Mouse (Mus musculus) liver, embryonic 16.5 days (tissue): ENCODE results near the gene Chaf1a. TPM values are rescaled to one million over a fixed set of nuclear protein-coding genes. Genes with fewer than 3 reads are reported as not detected.
A peak's percentile ranks its signal among the peaks of the same experiment; 100 is the strongest.
"Not testable (repeated sequence)": the region's sequence is repeated elsewhere in the genome, so short reads cannot be mapped to it uniquely, and the experiment has no call there.

Source experiments
- ATAC-seq: fragments of 200-750 bp; cut with Nextera tagmentation; 2 replicates; pipeline ENCODE4 v1.8.0; 2017; ENCODE audit warnings: low read depth, mild to moderate bottlenecking, moderate number of reproducible peaks, moderate library complexity
- H3K27ac ChIP-seq: fragments of 300-500 bp; sonication (generic); 2 replicates; pipeline ENCODE4 v1.5.1; 2014; ENCODE audit warnings: mild to moderate bottlenecking, low read length
- H3K27me3 ChIP-seq: fragments of 300-500 bp; sonication (generic); 2 replicates; pipeline ENCODE4 v1.6.1; 2014; ENCODE audit warnings: low read depth, low read length, mixed read lengths; ENCODE audit not compliant: control insufficient read depth, insufficient read depth
- H3K36me3 ChIP-seq: fragments of 300-500 bp; sonication (generic); 2 replicates; pipeline ENCODE4 v1.6.1; 2014; ENCODE audit warnings: mild to moderate bottlenecking; ENCODE audit not compliant: control insufficient read depth, insufficient read depth
- H3K4me1 ChIP-seq: fragments of 300-500 bp; sonication (generic); 2 replicates; pipeline ENCODE4 v1.6.1; 2014; ENCODE audit warnings: low read depth, low read length, mixed read lengths; ENCODE audit not compliant: control insufficient read depth
- H3K4me2 ChIP-seq: fragments of 300-500 bp; sonication (generic); 2 replicates; pipeline ENCODE4 v1.6.1; 2014; ENCODE audit warnings: low read depth, low read length, mixed read lengths
- H3K4me3 ChIP-seq: fragments of 300-500 bp; sonication (generic); 2 replicates; pipeline ENCODE4 v1.5.1; 2014; ENCODE audit warnings: low read depth, mild to moderate bottlenecking, low read length
- H3K9ac ChIP-seq: fragments of 300-500 bp; sonication (generic); 2 replicates; pipeline ENCODE4 v1.6.1; 2014; ENCODE audit warnings: low read depth, low read length
- H3K9me3 ChIP-seq: fragments of 300-500 bp; sonication (generic); replicated peaks from 2 replicates; pipeline ENCODE4 v1.6.1; 2016; ENCODE audit warnings: low read length; ENCODE audit not compliant: control insufficient read depth
- WGBS: fragments of 180-500 bp; shearing (Covaris S2); extraction: QIAGEN DNeasy Blood & Tissue Kit; methylation state at CpG from one replicate; pipeline ENCODE4 v1.1.7; 2014; ENCODE audit not compliant: insufficient replicate concordance; 5-methylcytosine and 5-hydroxymethylcytosine counted together
- polyA plus RNA-seq: library from polyadenylated mRNA; unstranded; fragments of >200 nt; fragmentation: Nextera tagmentation; extraction: Ambion mirVana; gene quantifications from 2 replicates; pipeline ENCODE4 v1.2.1, GENCODE M21; 2015

The Chaf1a gene
- polyA plus RNA-seq, 1 experiment from 2014 or later: 14.5 TPM

GRCm38 (mm10) chr17:56039345-56039744, 894 bp upstream of the Chaf1a start:
- H3K27ac ChIP-seq: 0 out of 2 replicates have a peak overlapping the region, but pooled peaks have one; percentile 20
- peaks cover 29% of the 10 kb centered on the region for H3K4me1 ChIP-seq

GRCm38 (mm10) chr17:56040857-56041163, 571 bp downstream of the Chaf1a start:
- peak overlapping the region; percentile 75 for H3K4me3 ChIP-seq
- peak overlapping the region; percentile 72 for H3K9ac ChIP-seq
- peak overlapping the region; percentile 83 for H3K27ac ChIP-seq
- peak overlapping the region; percentile 81 for H3K4me2 ChIP-seq
- H3K27me3 ChIP-seq: no peaks in the 10 kb centered on the region
- peaks cover 11% of the 10 kb centered on the region for H3K36me3 ChIP-seq
- H3K9me3 ChIP-seq: no peaks in the 10 kb centered on the region
- no peak for ATAC-seq
- WGBS: 1% methylated on average over 12 of the region's 12 CpGs
- H3K4me1 ChIP-seq: peaks cover 18% of the 10 kb centered on the region

More at GRCm38 (mm10) chr17:56039345-56039744, 894 bp upstream of the Chaf1a start:
- WGBS: 61% methylated on average over 4 of the region's 4 CpGs
- Histone ChIP-seq H3K4me3 (peak overlapping the region; percentile 75), H3K9ac (peak overlapping the region; percentile 71; the same call in 1 of the 2 replicates), H3K36me3 (peaks cover 9% of the 10 kb centered on the region), H3K9me3 (no peaks in the 10 kb centered on the region), H3K27me3 (no peaks in the 10 kb centered on the region), H3K4me2 (peak overlapping the region; percentile 81)
- ATAC-seq: no peak

- no peak overlapping the region for H3K27ac ChIP-seq
- peaks cover 54% of the 10 kb centered on the region for H3K36me3 ChIP-seq
- H3K4me3 ChIP-seq: no peak overlapping the region
- no peak overlapping the region for H3K9ac ChIP-seq
- no peaks in the 10 kb centered on the region for H3K27me3 ChIP-seq
- no peaks in the 10 kb centered on the region for H3K9me3 ChIP-seq
- 83% methylated on average over 5 of the region's 5 CpGs for WGBS
- no peak for ATAC-seq
- no peak overlapping the region for H3K4me2 ChIP-seq
- no peaks in the 10 kb centered on the region for H3K4me1 ChIP-seq
These were observed 11.1 kb downstream of the Chaf1a start for GRCm38 (mm10) chr17:56051369-56051768.

- H3K27me3 ChIP-seq: no peaks in the 10 kb centered on the region
- H3K4me2 ChIP-seq: no peak overlapping the region
- ATAC-seq: no peak
- H3K4me1 ChIP-seq: no peaks in the 10 kb centered on the region
- H3K27ac ChIP-seq: no peak overlapping the region
- no peaks in the 10 kb centered on the region for H3K9me3 ChIP-seq
- H3K36me3 ChIP-seq: peaks cover 51% of the 10 kb centered on the region
- H3K9ac ChIP-seq: no peak overlapping the region
- no peak overlapping the region for H3K4me3 ChIP-seq
These were observed 14.7 kb downstream of the Chaf1a start for GRCm38 (mm10) chr17:56054938-56055337.

GRCm38 (mm10) chr17:56055945-56056678, 15.9 kb downstream of the Chaf1a start:
- Histone ChIP-seq H3K9me3 (no peaks in the 10 kb centered on the region), H3K27ac (no peak overlapping the region), H3K27me3 (no peaks in the 10 kb centered on the region), H3K36me3 (peaks cover 51% of the 10 kb centered on the region), H3K4me3 (no peak overlapping the region), H3K9ac (no peak overlapping the region), H3K4me2 (no peak overlapping the region), H3K4me1 (no peaks in the 10 kb centered on the region)
- 60% methylated on average over 4 of the region's 4 CpGs for WGBS
- ATAC-seq: peak; percentile 48; the same call in 1 of the 2 replicates

GRCm38 (mm10) chr17:56057381-56058120, 17.3 kb downstream of the Chaf1a start:
- H3K36me3 ChIP-seq: peaks cover 61% of the 10 kb centered on the region
- WGBS: 86% methylated on average over 11 of the region's 11 CpGs
- no peaks in the 10 kb centered on the region for H3K4me1 ChIP-seq
- H3K9me3 ChIP-seq: no peaks in the 10 kb centered on the region
- no peak overlapping the region for H3K9ac ChIP-seq
- no peak overlapping the region for H3K27ac ChIP-seq
- H3K4me3 ChIP-seq: no peak overlapping the region
- ATAC-seq: no peak
- H3K4me2 ChIP-seq: no peak overlapping the region
- H3K27me3 ChIP-seq: no peaks in the 10 kb centered on the region

- 93% methylated on average over 7 of the region's 7 CpGs for WGBS
- Histone ChIP-seq H3K27ac (no peak overlapping the region), H3K9me3 (no peaks in the 10 kb centered on the region), H3K4me2 (no peak overlapping the region), H3K4me1 (no peaks in the 10 kb centered on the region), H3K4me3 (no peak overlapping the region), H3K27me3 (no peaks in the 10 kb centered on the region), H3K9ac (no peak overlapping the region), H3K36me3 (peaks cover 87% of the 10 kb centered on the region)
- no peak for ATAC-seq
These were observed 21.8 kb downstream of the Chaf1a start for GRCm38 (mm10) chr17:56062081-56062480.

GRCm38 (mm10) chr17:56065715-56066114, 25.5 kb downstream of the Chaf1a start:
- WGBS: 77% methylated on average over 6 of the region's 6 CpGs
- ATAC-seq, H3K4me1 ChIP-seq: not testable (repeated sequence)

GRCm38 (mm10) chr17:56066451-56066850, 26.2 kb downstream of the Chaf1a start:
- H3K9me3 ChIP-seq: no peaks in the 10 kb centered on the region
- no peak overlapping the region for H3K9ac ChIP-seq
- H3K4me2 ChIP-seq: no peak overlapping the region
- H3K36me3 ChIP-seq: peaks cover 86% of the 10 kb centered on the region
- no peak overlapping the region for H3K4me3 ChIP-seq
- H3K27ac ChIP-seq: no peak overlapping the region
- no peaks in the 10 kb centered on the region for H3K4me1 ChIP-seq
- no peaks in the 10 kb centered on the region for H3K27me3 ChIP-seq
- ATAC-seq: no peak

More at GRCm38 (mm10) chr17:56065715-56066114, 25.5 kb downstream of the Chaf1a start:
- H3K4me3 ChIP-seq, H3K9ac ChIP-seq, H3K9me3 ChIP-seq, H3K4me2 ChIP-seq, H3K27me3 ChIP-seq, H3K27ac ChIP-seq: not testable (repeated sequence)
- peaks cover 91% of the 10 kb centered on the region for H3K36me3 ChIP-seq
